Comparison of ENCODE assay signal across 8 mouse cellular contexts in the genomic region with DNA sequence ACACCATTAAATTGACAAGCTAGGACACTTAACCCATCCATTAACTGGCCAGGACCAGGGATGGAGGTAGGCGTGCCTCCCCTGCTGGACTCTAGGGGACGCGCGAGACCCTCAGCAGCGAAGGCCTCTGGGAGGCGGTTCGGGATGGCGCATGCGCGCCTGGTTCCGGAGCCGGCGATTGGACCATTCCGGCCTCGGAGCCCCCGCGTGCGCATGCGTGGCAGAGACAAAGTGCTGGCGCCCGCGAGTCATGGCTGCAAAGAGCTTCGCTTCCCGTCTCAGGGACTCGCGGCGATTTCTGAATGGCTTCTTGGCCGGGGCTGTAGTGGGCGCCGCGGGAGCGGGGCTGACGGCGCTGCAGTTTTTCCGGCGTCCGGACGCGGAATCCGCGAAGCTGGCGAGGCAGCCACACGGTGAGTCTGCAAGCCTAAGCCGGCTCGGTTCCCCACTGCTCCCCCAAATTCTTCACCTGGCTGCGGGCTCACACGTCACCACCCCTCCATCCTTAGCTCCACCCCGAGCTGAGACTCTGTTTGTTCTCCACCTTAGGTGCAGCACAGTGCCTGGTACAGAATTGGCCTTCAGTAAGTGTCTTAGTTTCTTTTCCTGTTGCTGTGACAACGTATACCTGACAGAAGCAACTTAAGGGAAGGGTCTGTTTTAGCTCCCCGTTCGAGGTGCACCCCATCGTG. TPM values are rescaled to one million over a fixed set of nuclear protein-coding genes. Genes with fewer than 3 reads are reported as not detected.
A peak's percentile ranks its signal among the peaks of the same experiment; 100 is the strongest.
DNase-seq lines count a peak whose midpoint lies in the region; ATAC-seq lines count a peak whose summit lies in the region.

A gene (plus strand): TSS at position 206 of the 692 bp plus-strand sequence.

- no peaks in the 10 kb centered on the region for H3K27me3 ChIP-seq in heart, embryonic 14.5 days (ENCODE audit: control insufficient read depth, insufficient read depth, low read length)
- H3K27me3 ChIP-seq in liver, embryonic 13.5 days = no peaks in the 10 kb centered on the region
- no peaks in the 10 kb centered on the region for H3K27me3 ChIP-seq in stomach, embryonic 16.5 days (ENCODE audit: control insufficient read depth, insufficient read depth, low read length)

- H3K4me3 ChIP-seq in heart, embryonic 14.5 days (ENCODE audit: control insufficient read depth in 1 of 2, insufficient read depth in 1 of 2, low read depth in 1 of 2, low read length in 2 of 2) = peak within 1 kb of the TSS; percentile 73 to 76
- H3K4me3 ChIP-seq in liver, embryonic 13.5 days (replicated peaks) = peak within 1 kb of the TSS; percentile 76
- H3K4me3 ChIP-seq in stomach, embryonic 16.5 days (replicated peaks; ENCODE audit: low read length) = peak within 1 kb of the TSS; percentile 94

- no peaks in the 10 kb centered on the region for H3K9me3 ChIP-seq in heart, embryonic 14.5 days (ENCODE audit: control insufficient read depth, low read length)
- H3K9me3 ChIP-seq in liver, embryonic 13.5 days (replicated peaks) = no peaks in the 10 kb centered on the region
- no peaks in the 10 kb centered on the region for H3K9me3 ChIP-seq in stomach, embryonic 16.5 days (replicated peaks; ENCODE audit: control insufficient read depth, low read length)

- H3K4me1 ChIP-seq in heart, embryonic 14.5 days (ENCODE audit: control insufficient read depth in 2 of 2, insufficient read depth in 2 of 2, low read length in 2 of 2) = peaks cover 2 to 9% of the 10 kb centered on the region in 2 experiments; a peak in 2 of 4 replicates
- H3K4me1 ChIP-seq in liver, embryonic 13.5 days (replicated peaks) = peaks cover 26% of the 10 kb centered on the region
- H3K4me1 ChIP-seq in stomach, embryonic 16.5 days (ENCODE audit: control insufficient read depth, insufficient read depth, low read length) = peaks cover 10% of the 10 kb centered on the region

- peaks cover 38% of the 10 kb centered on the region for H3K36me3 ChIP-seq in heart, embryonic 14.5 days (ENCODE audit: control insufficient read depth, insufficient read depth, low read length)
- peaks cover 29% of the 10 kb centered on the region for H3K36me3 ChIP-seq in liver, embryonic 13.5 days
- H3K36me3 ChIP-seq in stomach, embryonic 16.5 days (ENCODE audit: control insufficient read depth, insufficient read depth, low read length) = peaks cover 11% of the 10 kb centered on the region

- peak within 1 kb of the TSS; percentile 78 for H3K4me2 ChIP-seq in heart, embryonic 14.5 days (ENCODE audit: low read length)
- peak within 1 kb of the TSS; percentile 95 for H3K4me2 ChIP-seq in liver, embryonic 13.5 days
- H3K4me2 ChIP-seq in stomach, embryonic 16.5 days (ENCODE audit: low read depth, low read length) = peak within 1 kb of the TSS; percentile 94

- DNase-seq in CD4-positive helper T cell, adult 2 months (ENCODE audit: low read depth, low spot score) = peak; percentile 92
- peak; percentile 86 for DNase-seq in brain, embryonic 18.5 days (ENCODE audit: low read depth, low spot score)
- DNase-seq in kidney, postnatal 14 days = peak; percentile 98
- peak; percentile 93 for DNase-seq in liver, embryonic 13.5 days
- peak; percentile 99 for DNase-seq in neural tube, embryonic 10.5 days (ENCODE audit: extremely low spot score, low spot score)

- peak; percentile 89 for ATAC-seq in erythroid progenitor cell, adult 5-6 weeks (replicated peaks; ENCODE audit: low FRiP score, poor library complexity, severe bottlenecking)
- peak; percentile 78 for ATAC-seq in heart, embryonic 14.5 days (ENCODE audit: insufficient number of reproducible peaks, insufficient read depth, low FRiP score, low read depth)
- peak; percentile 89 for ATAC-seq in liver, embryonic 13.5 days (ENCODE audit: low read depth)
- peak; percentile 92 for ATAC-seq in stomach, embryonic 16.5 days (ENCODE audit: insufficient read depth, low FRiP score)

- WGBS in heart, embryonic 14.5 days = under 1% methylated on average over 52 of the region's 52 CpGs
- WGBS in liver, embryonic 13.5 days (ENCODE audit: insufficient replicate concordance) = under 1% methylated on average over 52 of the region's 52 CpGs
- WGBS in stomach, embryonic 16.5 days = under 1% methylated on average over 52 of the region's 52 CpGs

- peak within 1 kb of the TSS; percentile 85 for H3K9ac ChIP-seq in heart, embryonic 14.5 days (ENCODE audit: low read length)
- peak within 1 kb of the TSS; percentile 85 for H3K9ac ChIP-seq in liver, embryonic 13.5 days
- peak within 1 kb of the TSS; percentile 95 for H3K9ac ChIP-seq in stomach, embryonic 16.5 days (ENCODE audit: low read length)

- H3K27ac ChIP-seq in heart, embryonic 14.5 days (replicated peaks in 1 of 2; ENCODE audit: control insufficient read depth in 1 of 2, insufficient read depth in 1 of 2, low read depth in 2 of 2, low read length in 2 of 2) = peak within 1 kb of the TSS; percentile 48 to 69
- H3K27ac ChIP-seq in liver, embryonic 13.5 days = peak within 1 kb of the TSS; percentile 77
- peak within 1 kb of the TSS; percentile 90 for H3K27ac ChIP-seq in stomach, embryonic 16.5 days (ENCODE audit: low read length)

RNA-seq across cellular contexts. Expression of the gene that starts here (rescaled TPM):
- 1.7 and 5.8 TPM in 2 replicates for total RNA-seq in erythroid progenitor cell, adult 5-6 weeks (2015; ENCODE audit: low replicate concordance)
- 3.1 and 4.5 TPM in 2 replicates for total RNA-seq in erythroid progenitor cell, adult 5-6 weeks (2017; ENCODE audit: low replicate concordance)
- polyA plus RNA-seq in heart, embryonic 14.5 days (2014; fragmentation: Nextera tagmentation; extraction: Ambion mirVana) = 9.5 and 9.7 TPM in 2 replicates
- 6.9 and 9.0 TPM in 2 replicates for polyA plus RNA-seq in liver, embryonic 13.5 days (2015; fragmentation: Nextera tagmentation; extraction: Ambion mirVana)
- polyA plus RNA-seq in stomach, embryonic 16.5 days (2015; fragmentation: Nextera tagmentation; extraction: Ambion mirVana) = 21.5 and 23.2 TPM in 2 replicates

Comparison
In these comparisons a context has a peak if more than half of its experiments do, and no peak if none do; other contexts are left out.
1. Peak in every context shown above with its lines: DNase-seq, ATAC-seq, H3K4me3 ChIP-seq and H3K27ac ChIP-seq.